Mouse (Mus musculus): ENCODE data around the gene Ppm1n. TPM values are rescaled to one million over a fixed set of nuclear protein-coding genes. Genes with fewer than 3 reads are reported as not detected.

The Ppm1n gene
- 0.16 and 0.39 TPM in 2 replicates for polyA plus RNA-seq (2016; fragmentation: Nextera tagmentation; extraction: Ambion mirVana)

DNA sequence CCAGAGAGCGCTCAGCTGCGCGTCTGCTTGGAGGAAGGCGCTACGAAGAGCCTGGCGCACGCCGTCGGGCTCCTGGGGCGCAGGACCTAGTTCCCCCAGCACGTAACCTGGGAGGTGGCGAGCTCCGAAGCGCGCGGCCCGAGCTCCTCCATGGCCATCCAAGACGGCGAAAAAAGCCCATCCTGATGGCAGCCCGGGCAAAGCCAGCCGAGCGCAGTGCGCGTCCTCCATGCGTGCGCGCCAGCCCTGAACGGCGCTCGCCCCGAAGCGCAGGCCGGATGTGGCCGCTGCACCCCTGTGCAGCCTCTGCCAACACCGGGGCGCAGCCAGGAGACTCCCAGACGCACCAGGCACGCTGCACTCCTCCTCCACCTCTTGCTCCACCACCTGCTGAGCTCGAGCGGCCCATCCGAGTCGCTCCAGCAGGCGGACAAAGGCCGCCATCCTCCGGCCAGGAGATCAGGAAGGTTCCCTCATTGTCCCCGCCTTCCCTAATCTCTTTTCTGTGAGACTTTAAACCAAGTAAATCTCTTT lies at the start of gene Ppm1n:
Ppm1n (minus strand) TSS at position 484 of the 534 bp plus-strand sequence.
- Histone ChIP-seq H3K4me1 (peaks cover 21% of the 10 kb centered on the region), H3K36me3 (no peaks in the 10 kb centered on the region), H3K27ac (peak within 1 kb of the TSS; percentile 44; the same call in 1 of the 2 replicates), H3K4me3 (peak within 1 kb of the TSS; percentile 49), H3K27me3 (ENCODE audit: low read depth, poor library complexity, severe bottlenecking) (peaks cover 76% of the 10 kb centered on the region), H3K9me3 (replicated peaks) (no peaks in the 10 kb centered on the region)
- DNase-seq (ENCODE audit: low spot score) = peak; percentile 64
- WGBS = 1% methylated on average over 46 of the region's 46 CpGs

DNA sequence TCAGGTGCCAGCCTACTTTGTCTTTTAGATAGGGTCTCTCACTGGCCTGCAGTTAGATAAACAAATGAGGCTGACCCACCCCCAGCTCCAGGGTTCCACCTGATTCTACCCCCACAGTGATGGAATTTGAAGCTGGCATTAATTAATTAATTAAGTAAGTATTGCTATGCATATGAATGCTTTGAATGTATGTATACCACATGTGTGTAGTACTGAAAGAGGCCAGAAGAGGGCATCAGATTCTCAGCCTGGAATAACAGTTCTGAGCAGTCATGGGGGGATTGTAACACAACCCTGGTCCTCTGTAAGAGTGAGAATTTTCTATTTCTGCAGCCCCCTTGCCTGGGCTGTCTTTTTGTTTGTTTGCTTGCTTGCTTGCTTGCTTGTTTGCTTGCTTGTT lies 48.6 kb upstream of the Ppm1n start:
- Histone ChIP-seq H3K4me3 (no peak overlapping the region), H3K4me1 (peaks cover 32% of the 10 kb centered on the region), H3K27ac (no peak overlapping the region), H3K9me3 (replicated peaks) (no peaks in the 10 kb centered on the region), H3K27me3 (ENCODE audit: low read depth, poor library complexity, severe bottlenecking) (peaks cover 18% of the 10 kb centered on the region), H3K36me3 (no peaks in the 10 kb centered on the region)
- no peak for DNase-seq (ENCODE audit: low spot score)

DNA sequence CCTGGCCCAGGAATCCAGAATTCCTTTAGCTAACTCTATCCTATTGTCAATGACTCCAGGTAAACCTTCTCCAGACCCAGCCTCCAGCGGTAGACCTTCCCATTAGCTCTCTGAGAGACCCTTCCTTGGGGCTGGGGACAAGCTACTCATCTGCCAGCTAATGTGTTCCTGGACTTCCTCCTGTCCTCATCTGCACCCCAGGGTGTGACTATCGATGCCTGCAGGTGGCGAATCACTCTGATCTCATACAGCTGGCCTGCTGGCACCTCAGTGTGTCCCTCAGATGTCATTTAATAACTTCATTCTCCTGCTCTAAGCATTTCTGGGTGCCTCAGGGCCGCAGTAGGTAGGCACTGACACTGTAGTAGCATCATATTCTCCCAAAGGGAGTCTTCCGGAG lies 47.9 kb upstream of the Ppm1n start:
- Histone ChIP-seq H3K9me3 (replicated peaks) (no peaks in the 10 kb centered on the region), H3K27ac (peak overlapping the region; percentile 70; the same call in 1 of the 2 replicates), H3K4me3 (peak overlapping the region; percentile 53; the same call in 1 of the 2 replicates), H3K36me3 (no peaks in the 10 kb centered on the region), H3K27me3 (ENCODE audit: low read depth, poor library complexity, severe bottlenecking) (peaks cover 24% of the 10 kb centered on the region), H3K4me1 (peaks cover 26% of the 10 kb centered on the region)
- WGBS = 78% methylated on average over 5 of the region's 5 CpGs
- no peak for DNase-seq (ENCODE audit: low spot score)

DNA sequence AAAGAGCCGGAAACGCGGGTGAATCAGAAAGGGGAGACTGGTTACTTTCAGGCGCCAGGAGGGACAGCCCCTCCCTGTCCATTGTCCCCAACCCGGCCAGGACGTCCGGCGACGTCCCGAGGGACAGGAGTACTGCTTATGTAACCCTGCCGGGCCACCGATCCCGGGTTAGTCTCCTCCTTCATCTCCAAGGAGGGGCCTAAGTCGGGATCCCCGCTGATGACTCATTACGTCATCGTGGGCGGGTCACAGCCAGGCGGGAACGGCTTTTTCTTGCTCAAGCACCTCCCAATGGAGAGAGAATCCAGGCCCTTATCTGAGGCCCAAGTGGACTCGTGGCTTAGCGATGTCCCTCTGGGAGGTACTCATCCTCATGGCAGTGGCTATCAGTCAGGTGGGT lies 47.3 kb upstream of the Ppm1n start:
- Histone ChIP-seq H3K4me3 (peak overlapping the region; percentile 53), H3K36me3 (no peaks in the 10 kb centered on the region), H3K9me3 (replicated peaks) (no peaks in the 10 kb centered on the region), H3K4me1 (peaks cover 22% of the 10 kb centered on the region), H3K27ac (peak overlapping the region; percentile 70), H3K27me3 (ENCODE audit: low read depth, poor library complexity, severe bottlenecking) (peaks cover 25% of the 10 kb centered on the region)
- DNase-seq (ENCODE audit: low spot score) = peak; percentile 82
- 0% methylated on average over 22 of the region's 22 CpGs for WGBS

DNA sequence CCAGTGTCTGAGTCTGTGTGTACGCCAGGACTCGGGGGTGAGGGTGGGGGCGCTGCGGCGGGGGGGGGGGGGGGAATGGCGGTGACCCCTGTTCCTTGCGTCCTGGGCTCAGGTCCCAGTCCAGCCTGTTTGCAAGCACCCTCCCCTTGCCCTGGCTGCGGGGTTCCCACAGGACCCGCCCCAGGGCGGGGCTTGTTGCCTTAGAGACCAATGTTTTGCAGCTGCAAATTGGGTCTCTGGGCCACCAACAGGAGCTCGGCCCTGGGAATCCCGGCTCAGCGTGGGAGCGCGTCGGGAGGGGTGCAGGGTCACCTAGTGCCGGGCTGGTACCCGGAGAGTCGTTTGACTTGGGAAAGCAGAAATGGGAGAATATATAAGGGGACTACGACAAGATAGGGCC lies 46.5 kb upstream of the Ppm1n start:
- under 1% methylated on average over 20 of the region's 20 CpGs for WGBS
- H3K4me3 ChIP-seq = peak overlapping the region; percentile 53
- H3K27me3 ChIP-seq (ENCODE audit: low read depth, poor library complexity, severe bottlenecking) = peaks cover 25% of the 10 kb centered on the region; the same call in 1 of the 2 replicates
- peaks cover 22% of the 10 kb centered on the region for H3K4me1 ChIP-seq
- H3K27ac ChIP-seq = peak overlapping the region; percentile 70
- H3K9me3 ChIP-seq (replicated peaks) = no peaks in the 10 kb centered on the region
- peak; percentile 91 for DNase-seq (ENCODE audit: low spot score)
- no peaks in the 10 kb centered on the region for H3K36me3 ChIP-seq

DNA sequence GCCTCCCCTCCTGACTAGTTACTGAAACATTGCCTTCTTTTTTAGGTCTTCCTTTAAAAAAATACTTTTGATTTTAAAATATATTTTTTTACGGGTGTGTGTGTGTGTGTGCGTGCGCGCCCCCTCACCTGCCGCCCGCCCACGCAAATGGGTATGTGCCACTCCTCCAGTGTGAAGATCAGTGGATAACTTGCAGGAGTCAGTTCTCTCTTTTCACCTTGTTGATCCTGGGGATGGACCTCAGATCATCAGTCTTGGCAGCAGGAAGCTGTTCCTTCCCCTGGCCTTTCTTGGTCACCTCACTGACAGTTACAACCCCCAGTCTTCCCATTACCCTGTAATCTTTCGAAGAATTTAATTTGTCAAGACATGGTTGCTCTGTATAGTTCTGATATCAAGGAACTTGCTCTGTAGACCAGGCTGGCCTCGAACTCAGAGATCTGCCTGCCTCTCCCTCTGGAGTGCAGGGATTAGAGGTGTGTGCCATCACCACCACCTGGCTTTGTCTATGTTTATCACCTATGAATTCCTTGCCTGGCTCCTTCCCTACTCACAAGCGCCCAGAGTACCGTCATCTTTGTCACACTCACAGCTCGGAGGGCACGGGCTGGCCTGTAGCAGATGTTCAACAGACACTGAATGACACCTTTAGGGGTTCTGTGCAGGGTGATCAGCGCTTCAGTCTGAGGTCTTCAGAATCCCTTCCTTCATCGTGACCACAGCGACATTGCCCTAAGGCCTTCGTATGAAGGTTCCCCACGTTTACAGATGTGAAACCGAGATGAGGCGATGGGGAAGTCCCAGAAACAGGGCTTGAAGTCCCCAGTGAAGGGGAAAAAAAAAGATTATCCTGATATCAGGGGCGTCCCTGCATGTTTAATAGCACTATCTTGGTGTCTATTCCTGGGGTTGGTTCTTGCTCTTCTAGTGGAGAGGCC lies 45.7 kb upstream of the Ppm1n start:
- no peak overlapping the region for H3K27ac ChIP-seq
- DNase-seq (ENCODE audit: low spot score) = no peak
- H3K9me3 ChIP-seq (replicated peaks) = no peaks in the 10 kb centered on the region
- H3K4me1 ChIP-seq = peaks cover 23% of the 10 kb centered on the region
- 72% methylated on average over 21 of the region's 21 CpGs for WGBS
- no peaks in the 10 kb centered on the region for H3K36me3 ChIP-seq
- no peak overlapping the region for H3K4me3 ChIP-seq
- H3K27me3 ChIP-seq (ENCODE audit: low read depth, poor library complexity, severe bottlenecking) = peaks cover 29% of the 10 kb centered on the region; the same call in 1 of the 2 replicates

DNA sequence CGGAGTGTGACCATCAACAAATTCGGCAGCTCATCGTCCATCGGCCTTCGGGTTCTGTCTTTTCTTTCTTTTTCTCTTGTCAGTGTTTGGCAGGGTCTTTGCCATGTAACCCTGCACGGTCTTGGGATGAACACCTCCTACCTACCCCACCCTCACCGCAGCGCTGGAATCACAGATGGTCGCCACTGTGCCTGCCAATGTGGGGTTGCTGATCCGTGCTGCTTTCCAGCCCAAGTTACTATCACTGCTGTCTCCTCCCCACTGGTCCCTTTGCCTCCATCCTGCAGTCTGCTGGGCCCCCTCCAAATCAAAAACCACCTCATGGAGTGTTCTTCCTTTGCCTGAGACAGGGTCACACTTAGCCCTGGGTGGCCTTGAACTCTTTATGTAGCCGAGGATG lies 44.4 kb upstream of the Ppm1n start:
- Histone ChIP-seq H3K27ac (no peak overlapping the region), H3K36me3 (no peaks in the 10 kb centered on the region), H3K4me3 (no peak overlapping the region), H3K27me3 (ENCODE audit: low read depth, poor library complexity, severe bottlenecking) (peaks cover 35% of the 10 kb centered on the region), H3K9me3 (replicated peaks) (no peaks in the 10 kb centered on the region), H3K4me1 (peaks cover 36% of the 10 kb centered on the region)
- WGBS = 88% methylated on average over 11 of the region's 11 CpGs
- DNase-seq (ENCODE audit: low spot score) = no peak

DNA sequence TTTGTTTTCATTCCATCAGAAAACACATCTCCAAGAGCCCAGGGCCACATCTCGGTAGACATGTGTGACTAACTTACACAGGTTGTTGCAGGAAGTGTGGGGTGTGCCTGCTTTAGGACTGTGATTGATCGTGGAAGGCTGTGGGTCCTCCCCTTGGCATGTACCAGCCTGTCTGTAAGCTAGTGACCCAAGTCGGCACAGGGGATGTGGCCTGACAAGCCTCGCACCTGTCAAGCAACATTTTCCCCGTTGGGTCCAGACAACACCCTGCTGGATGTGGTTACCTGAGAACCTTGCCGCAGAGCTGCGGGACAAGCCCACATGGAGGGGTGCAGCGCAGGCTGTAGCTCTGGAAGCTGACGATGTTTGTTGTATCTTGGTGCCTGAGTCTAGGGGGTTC lies 42.6 kb upstream of the Ppm1n start:
- Histone ChIP-seq H3K27ac (no peak overlapping the region), H3K27me3 (ENCODE audit: low read depth, poor library complexity, severe bottlenecking) (peaks cover 52% of the 10 kb centered on the region), H3K36me3 (no peaks in the 10 kb centered on the region), H3K9me3 (replicated peaks) (no peaks in the 10 kb centered on the region), H3K4me3 (no peak overlapping the region), H3K4me1 (peaks cover 31% of the 10 kb centered on the region)
- no peak for DNase-seq (ENCODE audit: low spot score)
- 49% methylated on average over 9 of the region's 9 CpGs for WGBS

DNA sequence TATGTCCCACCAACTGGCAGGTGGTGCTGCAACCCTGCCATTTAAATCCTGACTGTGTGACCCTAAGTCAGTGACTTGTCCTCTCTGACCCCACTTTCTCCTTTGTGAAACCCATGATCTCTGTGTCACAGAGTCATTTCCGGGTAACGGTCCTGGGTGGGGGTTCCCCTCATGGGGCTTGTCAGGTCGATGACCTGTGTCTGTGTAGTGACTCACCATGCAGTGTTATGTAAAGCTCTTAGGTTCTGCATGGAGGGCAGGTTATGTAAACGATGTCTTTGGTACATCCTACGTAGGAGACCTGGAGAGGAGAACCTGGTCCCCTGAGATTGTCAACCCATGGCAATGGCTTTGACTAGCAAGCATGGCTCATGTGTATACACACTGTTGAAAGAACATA lies 41.6 kb upstream of the Ppm1n start:
- 69% methylated on average over 5 of the region's 5 CpGs for WGBS

DNA sequence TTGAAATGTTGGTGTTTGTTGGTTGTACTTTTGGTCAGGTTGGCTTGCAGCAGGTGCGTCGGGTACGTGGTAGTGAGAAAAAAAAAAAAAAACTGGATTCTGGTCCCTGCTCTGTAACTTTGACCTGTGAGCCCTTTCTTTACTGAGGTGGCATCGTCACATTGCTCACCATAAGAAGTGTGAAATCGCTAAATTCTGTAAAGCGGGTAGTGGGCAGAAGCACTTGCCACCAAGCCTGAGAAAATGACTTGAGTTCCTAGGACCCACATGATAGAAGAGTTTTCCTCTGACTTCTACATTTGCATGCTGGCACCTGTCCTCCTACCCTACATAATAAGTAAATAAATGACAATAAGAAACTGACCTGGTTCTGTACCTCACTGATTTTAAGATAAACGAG lies 40.8 kb upstream of the Ppm1n start:
- H3K27ac ChIP-seq = no peak overlapping the region
- 46% methylated on average over 7 of the region's 7 CpGs for WGBS
- peaks cover 15% of the 10 kb centered on the region for H3K4me1 ChIP-seq
- no peak for DNase-seq (ENCODE audit: low spot score)
- H3K36me3 ChIP-seq = no peaks in the 10 kb centered on the region
- peak overlapping the region; percentile 52; the same call in 1 of the 2 replicates for H3K4me3 ChIP-seq
- H3K9me3 ChIP-seq (replicated peaks) = no peaks in the 10 kb centered on the region
- H3K27me3 ChIP-seq (ENCODE audit: low read depth, poor library complexity, severe bottlenecking) = peaks cover 70% of the 10 kb centered on the region

More for the DNA sequence above, 41.6 kb upstream of the Ppm1n start:
- H3K4me1 ChIP-seq = peaks cover 20% of the 10 kb centered on the region
- no peak for DNase-seq (ENCODE audit: low spot score)
- H3K27ac ChIP-seq = no peak overlapping the region
- peaks cover 62% of the 10 kb centered on the region for H3K27me3 ChIP-seq (ENCODE audit: low read depth, poor library complexity, severe bottlenecking)
- no peaks in the 10 kb centered on the region for H3K36me3 ChIP-seq
- H3K4me3 ChIP-seq = no peak overlapping the region
- no peaks in the 10 kb centered on the region for H3K9me3 ChIP-seq (replicated peaks)

DNA sequence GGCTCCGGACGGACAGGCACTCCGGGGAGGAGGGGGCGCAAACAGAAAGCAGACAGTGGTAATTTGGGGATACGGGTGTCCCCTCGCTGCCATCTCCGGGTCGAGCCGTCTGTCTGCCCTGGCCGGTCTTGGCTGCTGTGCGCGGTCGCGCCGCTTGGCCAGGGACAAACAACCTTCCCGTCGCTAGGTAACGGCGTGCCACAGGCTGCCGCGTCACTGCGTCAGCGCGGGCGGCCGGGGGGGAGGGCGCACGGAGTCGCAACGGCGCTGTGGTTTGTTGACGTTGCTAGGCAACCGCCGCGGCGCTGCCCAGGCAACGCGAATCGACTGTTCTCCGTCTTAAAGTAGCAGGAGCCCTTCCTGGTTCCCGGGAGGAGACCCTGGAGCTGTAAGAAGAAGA lies 40.0 kb upstream of the Ppm1n start:
- DNase-seq (ENCODE audit: low spot score) = peak; percentile 99
- Histone ChIP-seq H3K27me3 (ENCODE audit: low read depth, poor library complexity, severe bottlenecking) (peaks cover 77% of the 10 kb centered on the region), H3K4me3 (peak overlapping the region; percentile 52), H3K9me3 (replicated peaks) (no peaks in the 10 kb centered on the region), H3K27ac (peak overlapping the region; percentile 65), H3K36me3 (no peaks in the 10 kb centered on the region), H3K4me1 (peaks cover 14% of the 10 kb centered on the region)
- WGBS = under 1% methylated on average over 41 of the region's 41 CpGs

DNA sequence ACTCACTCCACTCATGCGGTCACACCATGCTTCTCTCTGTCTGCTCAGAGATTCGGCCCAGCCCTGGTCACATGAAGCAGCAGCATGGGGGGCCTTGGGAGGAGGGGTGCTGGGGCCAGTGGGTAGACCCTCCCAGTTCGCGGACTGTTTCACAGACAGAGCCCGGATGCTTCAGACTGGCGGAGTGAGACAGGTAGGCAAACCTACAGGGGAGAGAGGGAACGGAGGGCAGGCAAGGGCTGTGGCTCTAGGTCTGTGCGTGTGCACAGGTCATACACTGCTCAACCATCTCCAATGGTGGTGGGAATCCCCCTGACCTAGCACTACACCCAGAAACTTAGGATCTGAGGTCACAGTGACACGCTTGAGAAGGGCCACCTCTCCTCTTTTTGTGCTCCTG lies 39.6 kb upstream of the Ppm1n start:
- 19% methylated on average over 9 of the region's 9 CpGs for WGBS
- Histone ChIP-seq H3K27ac (peak overlapping the region; percentile 65), H3K27me3 (ENCODE audit: low read depth, poor library complexity, severe bottlenecking) (peaks cover 77% of the 10 kb centered on the region), H3K36me3 (no peaks in the 10 kb centered on the region), H3K4me1 (peaks cover 14% of the 10 kb centered on the region), H3K4me3 (peak overlapping the region; percentile 52), H3K9me3 (replicated peaks) (no peaks in the 10 kb centered on the region)
- peak; percentile 53 for DNase-seq (ENCODE audit: low spot score)

DNA sequence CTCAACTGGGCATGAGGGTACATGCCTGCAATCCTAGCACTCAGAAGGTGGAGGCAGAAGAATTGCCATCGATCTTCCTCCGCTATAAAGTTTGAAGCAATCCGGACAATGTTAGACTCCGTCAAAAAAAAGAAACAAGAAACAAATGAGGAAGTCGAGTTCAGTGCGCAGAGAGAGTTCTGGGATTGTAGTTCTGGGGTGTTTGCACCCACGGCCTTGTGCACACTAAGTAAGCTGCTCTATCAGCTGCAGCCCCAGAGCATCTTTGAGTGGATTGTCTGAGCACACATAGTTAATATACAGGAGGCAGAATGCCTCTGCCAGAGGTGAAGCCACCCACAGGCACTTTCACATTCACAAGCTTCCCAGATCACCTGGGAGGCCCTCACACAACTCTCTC lies 38.8 kb upstream of the Ppm1n start:
- no peaks in the 10 kb centered on the region for H3K36me3 ChIP-seq
- peaks cover 14% of the 10 kb centered on the region for H3K4me1 ChIP-seq
- H3K4me3 ChIP-seq = no peak overlapping the region
- no peak for DNase-seq (ENCODE audit: low spot score)
- H3K9me3 ChIP-seq (replicated peaks) = no peaks in the 10 kb centered on the region
- H3K27ac ChIP-seq = no peak overlapping the region
- peaks cover 77% of the 10 kb centered on the region for H3K27me3 ChIP-seq (ENCODE audit: low read depth, poor library complexity, severe bottlenecking)
- 82% methylated on average over 7 of the region's 7 CpGs for WGBS

Data from limb, embryonic 10.5 days (tissue).